Mouse (Mus musculus) c-Kit-positive CD71-positive TER-119-positive erythroid progenitor cells, embryonic 14.5 days (primary cell): Measurements from ENCODE around the gene Cd48.
"Not testable (repeated sequence)": the region's sequence is repeated elsewhere in the genome, so short reads cannot be mapped to it uniquely, and the experiment has no call there.

ENCODE experiments used
- DNase-seq: peaks from one replicate; pipeline ENCODE4 v3.0.0-alpha.2; 2013; ENCODE audit warnings: low spot score

The Cd48 gene

GRCm38 (mm10) chr1:171698983-171699382, 17.2 kb downstream of the Cd48 start:
- peak; percentile 44 for DNase-seq

- DNase-seq = not testable (repeated sequence)
Observed at GRCm38 (mm10) chr1:171713736-171714135, 31.9 kb downstream of the Cd48 start.

DNA sequence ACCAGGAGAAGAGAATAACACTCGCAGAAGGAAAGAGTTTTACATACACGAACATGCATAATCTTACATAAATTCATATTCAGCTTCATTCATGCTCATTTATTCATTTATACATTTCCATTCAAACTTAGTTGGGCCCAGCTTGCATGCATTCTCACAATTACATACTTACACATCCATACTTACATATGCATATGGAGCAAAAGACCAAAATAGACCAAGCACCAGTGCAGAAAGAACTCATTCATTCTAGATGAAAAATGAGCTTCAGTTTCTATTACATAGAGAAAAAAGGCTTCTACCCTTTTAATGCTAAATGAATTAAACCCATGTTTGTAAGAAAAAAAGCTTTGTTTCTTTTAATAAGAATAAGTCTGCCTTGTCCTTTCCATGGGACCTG, 33.6 kb downstream of the Cd48 start:
- DNase-seq = no peak

DNA sequence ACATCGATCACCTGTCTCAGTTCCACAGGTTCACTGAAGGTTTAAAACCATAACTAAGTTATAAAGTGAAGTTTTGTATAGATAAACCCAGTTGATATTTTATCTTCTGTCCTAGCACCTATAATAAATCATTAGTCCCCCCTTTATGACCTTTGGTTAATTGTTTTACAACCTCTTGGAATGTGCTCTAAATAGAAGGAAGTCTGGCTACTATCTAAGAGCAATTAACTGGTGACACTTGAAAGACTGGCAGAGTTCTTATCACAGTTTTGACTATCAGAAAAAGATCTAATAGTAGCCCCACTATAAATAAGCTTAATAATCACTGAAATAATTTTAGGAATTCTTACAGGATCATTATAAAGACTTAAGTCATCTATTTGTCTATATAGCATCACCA, 34.4 kb downstream of the Cd48 start:
- no peak for DNase-seq

DNA sequence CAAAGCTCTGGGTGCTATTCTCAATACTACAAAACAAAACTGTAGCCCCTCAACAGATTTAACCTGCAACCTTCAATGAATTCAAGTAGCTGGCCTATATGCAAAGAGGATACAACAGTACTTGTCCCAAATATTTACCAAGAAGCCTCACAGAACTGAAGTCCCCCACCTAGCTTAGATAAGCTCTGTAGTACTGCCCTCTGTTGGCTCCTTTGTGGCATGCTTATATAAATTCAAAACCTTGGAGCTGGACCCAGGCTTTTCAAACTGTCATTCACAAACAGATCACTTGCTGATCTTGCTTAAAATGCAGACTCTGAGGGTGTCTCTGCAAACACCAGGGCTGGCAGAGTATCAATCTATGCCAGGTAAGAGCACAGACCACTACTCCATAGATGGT, 49.4 kb downstream of the Cd48 start:
- DNase-seq = no peak

DNA sequence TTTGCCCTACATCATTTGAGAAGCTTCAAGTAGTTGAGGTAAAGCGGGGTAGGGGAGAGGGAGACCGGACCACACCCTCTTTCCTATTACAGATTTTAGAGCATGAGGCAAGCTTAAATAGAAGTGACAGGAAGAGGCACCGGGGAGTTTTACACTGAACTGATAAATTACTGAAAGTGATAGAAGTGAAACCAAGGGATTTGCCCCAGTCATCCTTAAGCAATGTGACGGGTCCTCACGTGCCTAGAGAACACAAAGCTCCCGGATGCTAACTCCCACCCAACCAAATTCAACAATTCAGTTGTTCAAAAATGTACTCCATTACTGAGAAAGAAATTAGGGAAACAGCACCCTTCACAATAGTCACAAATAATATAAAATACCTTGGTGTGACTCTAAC, 53.1 kb downstream of the Cd48 start:
- DNase-seq = no peak

DNA sequence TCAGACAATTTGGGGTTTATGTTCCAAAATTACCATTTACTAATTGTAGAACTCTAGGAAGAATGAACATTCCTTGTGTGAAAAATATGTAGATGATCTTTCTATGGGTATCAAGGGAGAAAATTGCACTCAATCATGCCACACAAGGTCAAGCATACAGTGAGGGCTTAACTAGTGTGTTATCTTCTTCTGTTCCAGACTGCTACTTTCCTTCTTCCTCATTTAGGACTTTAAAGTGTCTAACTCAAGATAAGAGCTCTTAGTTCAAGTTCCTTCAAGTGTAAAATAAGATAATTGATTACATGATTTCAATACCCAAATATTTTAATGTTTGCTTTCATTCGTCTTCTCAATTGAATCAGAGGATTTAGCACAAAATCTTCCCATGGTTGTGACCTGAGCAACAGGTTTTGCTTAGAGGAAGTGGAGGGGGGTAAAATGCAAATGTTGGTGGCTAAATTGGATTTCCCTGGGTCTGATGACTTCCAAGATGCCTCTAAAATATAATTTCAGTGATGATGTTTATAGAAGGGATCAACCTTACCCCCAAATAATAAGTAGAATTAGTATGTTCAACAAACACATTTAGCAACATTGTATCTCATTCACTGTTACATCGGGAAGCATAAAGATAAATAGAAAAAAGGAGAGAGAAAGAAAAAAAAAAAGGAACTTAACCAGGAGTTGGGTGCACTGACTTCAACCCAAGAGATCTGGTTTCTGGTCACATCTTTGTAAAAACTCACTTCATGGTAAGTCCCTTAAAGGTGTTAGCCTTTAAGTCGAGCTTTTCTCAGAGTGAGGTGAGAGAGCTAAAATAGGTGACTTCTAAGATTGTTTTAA, 66.5 kb downstream of the Cd48 start:
- DNase-seq = no peak
